Mouse (Mus musculus) E14TG2a.4 (cell line): ENCODE data around the gene Pole4.

Source experiments
- CTCF ChIP-seq: conservative IDR thresholded peaks from 2 replicates; pipeline ENCODE4 v1.5.1; 2014; ENCODE audit warnings: low read length
- POU5F1 ChIP-seq: IDR thresholded peaks from 2 replicates; pipeline ENCODE4 v1.6.1; 2014; ENCODE audit warnings: low read length, borderline replicate concordance

DNA sequence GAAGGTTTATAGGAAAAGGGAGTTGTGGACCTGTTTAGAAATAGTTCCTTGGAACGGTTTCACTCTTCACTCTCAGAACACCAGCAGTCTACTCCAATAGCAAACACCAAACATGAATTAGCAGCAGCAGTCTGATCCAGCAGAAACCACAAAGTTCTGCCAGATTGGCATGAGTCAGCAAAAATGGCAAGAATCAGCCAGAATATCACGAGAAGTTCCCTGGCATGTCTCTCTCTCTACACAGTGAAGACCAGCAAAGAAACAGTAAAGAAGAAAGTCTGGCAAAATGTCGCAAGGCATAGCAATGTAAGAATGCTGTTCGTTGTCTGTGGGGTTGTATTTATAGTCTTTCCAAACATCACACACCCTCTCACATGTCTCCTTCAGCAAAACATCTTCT is 11.0 kb upstream of the Pole4 start:
- TF ChIP-seq CTCF, result no peak
- no peak for TF ChIP-seq POU5F1
